Mouse (Mus musculus): ENCODE results near the gene Vmn1r88. TPM values are rescaled to one million over a fixed set of nuclear protein-coding genes. Genes with fewer than 3 reads are reported as not detected.

Vmn1r88 gene
- polyA plus RNA-seq, 1 experiment = 0.64 TPM

DNA sequence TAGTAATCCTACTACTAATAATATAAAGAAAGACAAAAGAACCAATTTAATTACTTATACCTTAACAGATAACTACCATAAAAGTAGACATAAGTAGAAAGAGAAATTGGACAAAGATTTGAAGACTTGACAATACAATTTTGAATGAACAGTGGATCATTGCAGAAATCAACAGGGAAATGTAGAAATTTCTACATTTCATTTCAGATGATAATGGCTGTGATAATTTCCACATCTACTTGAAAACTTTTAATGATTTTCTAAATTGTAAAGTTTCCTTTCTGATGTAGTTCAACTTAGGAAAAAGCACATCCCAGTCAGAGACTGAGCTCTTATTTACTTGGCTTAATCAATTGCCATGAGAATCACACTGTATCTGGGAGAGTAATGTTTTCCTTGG, 53.4 kb downstream of the Vmn1r88 start, which contains the start of gene Vmn1r89:
TSS of gene Vmn1r89 (plus strand) at position 301 of the 400 bp plus-strand sequence.
- no peaks in the 10 kb centered on the region for H3K27me3 ChIP-seq (ENCODE audit: control insufficient read depth, insufficient read depth, low read length, poor library complexity, severe bottlenecking)
- H3K27ac ChIP-seq (ENCODE audit: insufficient read depth, low read length) = no peak within 1 kb of the TSS
- no peak within 1 kb of the TSS for H3K4me3 ChIP-seq (ENCODE audit: low read depth, low read length)
- TF ChIP-seq POLR2A (IDR thresholded peaks at IDR 0.05; ENCODE audit: insufficient read depth, low read length) = no peak
- TF ChIP-seq CTCF (IDR thresholded peaks at IDR 0.05; ENCODE audit: low read depth, low read length) = no peak
- no peak for TF ChIP-seq EP300 (IDR thresholded peaks at IDR 0.05; ENCODE audit: insufficient read depth, low read depth, low read length)
- H3K36me3 ChIP-seq (ENCODE audit: control insufficient read depth, insufficient read depth, low read length, poor library complexity, severe bottlenecking) = no peaks in the 10 kb centered on the region
- H3K4me1 ChIP-seq (ENCODE audit: control insufficient read depth, insufficient read depth, low read length) = no peaks in the 10 kb centered on the region
- no peaks in the 10 kb centered on the region for H3K9me3 ChIP-seq (replicated peaks; ENCODE audit: control insufficient read depth, insufficient read depth, low read length, poor library complexity, severe bottlenecking)
- H3K9ac ChIP-seq (ENCODE audit: low read depth, poor library complexity, severe bottlenecking) = no peak within 1 kb of the TSS

Other genes with a start within 250 kb of the Vmn1r88 start
- 1,704 and 1,789 TPM in 2 replicates for gene Rps5, start 237.3 kb upstream of the Vmn1r88 start, polyA plus RNA-seq (2011; ENCODE audit: insufficient read depth, insufficient read length, low read depth, missing spikeins)
- gene Rnf225, start 232.2 kb upstream of the Vmn1r88 start, polyA plus RNA-seq (2011; ENCODE audit: insufficient read depth, insufficient read length, low read depth, missing spikeins) = 0.37 and 0.84 TPM in 2 replicates
- 1.5 and 2.3 TPM in 2 replicates for gene Zfp324, start 193.7 kb upstream of the Vmn1r88 start, polyA plus RNA-seq (2011; ENCODE audit: insufficient read depth, insufficient read length, low read depth, missing spikeins)
- 4.5 and 5.1 TPM in 2 replicates for gene Zfp446, start 181.7 kb upstream of the Vmn1r88 start, polyA plus RNA-seq (2011; ENCODE audit: insufficient read depth, insufficient read length, low read depth, missing spikeins)
- gene Slc27a5, start 161.4 kb upstream of the Vmn1r88 start, polyA plus RNA-seq (2011; ENCODE audit: insufficient read depth, insufficient read length, low read depth, missing spikeins) = 0.75 TPM in 1 of 2 replicates, not detected in the other
- gene Trim28, start 160.5 kb upstream of the Vmn1r88 start, polyA plus RNA-seq (2011; ENCODE audit: insufficient read depth, insufficient read length, low read depth, missing spikeins) = 1,087 and 1,151 TPM in 2 replicates
- gene Zbtb45, start 149.5 kb upstream of the Vmn1r88 start, polyA plus RNA-seq (2011; ENCODE audit: insufficient read depth, insufficient read length, low read depth, missing spikeins) = 14.0 and 22.7 TPM in 2 replicates
- 153 and 159 TPM in 2 replicates for gene Chmp2a, start 124.8 kb upstream of the Vmn1r88 start, polyA plus RNA-seq (2011; ENCODE audit: insufficient read depth, insufficient read length, low read depth, missing spikeins)
- gene Ube2m, start 121.3 kb upstream of the Vmn1r88 start, polyA plus RNA-seq (2011; ENCODE audit: insufficient read depth, insufficient read length, low read depth, missing spikeins) = 195 and 239 TPM in 2 replicates
- 0.90 and 0.93 TPM in 2 replicates for gene Mzf1, start 104.8 kb upstream of the Vmn1r88 start, polyA plus RNA-seq (2011; ENCODE audit: insufficient read depth, insufficient read length, low read depth, missing spikeins)
- gene Vmn1r85, start 64.4 kb upstream of the Vmn1r88 start, polyA plus RNA-seq (2011; ENCODE audit: insufficient read depth, insufficient read length, low read depth, missing spikeins) = 0.22 and 0.24 TPM in 2 replicates
- not detected in 2 replicates for gene Vmn1r86, start 39.7 kb upstream of the Vmn1r88 start, polyA plus RNA-seq (2011; ENCODE audit: insufficient read depth, insufficient read length, low read depth, missing spikeins)
- gene Vmn1r87, start 19.4 kb upstream of the Vmn1r88 start, polyA plus RNA-seq (2011; ENCODE audit: insufficient read depth, insufficient read length, low read depth, missing spikeins) = 0.15 and 0.26 TPM in 2 replicates
- gene Vmn1r89, start 53.5 kb downstream of the Vmn1r88 start, polyA plus RNA-seq (2011; ENCODE audit: insufficient read depth, insufficient read length, low read depth, missing spikeins) = not detected in 2 replicates
- 157 and 181 TPM in 2 replicates for gene Lig1, start 117.7 kb downstream of the Vmn1r88 start, polyA plus RNA-seq (2011; ENCODE audit: insufficient read depth, insufficient read length, low read depth, missing spikeins)
- 6.0 and 9.4 TPM in 2 replicates for gene Zswim9, start 119.2 kb downstream of the Vmn1r88 start, polyA plus RNA-seq (2011; ENCODE audit: insufficient read depth, insufficient read length, low read depth, missing spikeins)
- gene Pla2g4c, start 165.1 kb downstream of the Vmn1r88 start, polyA plus RNA-seq (2011; ENCODE audit: insufficient read depth, insufficient read length, low read depth, missing spikeins) = 1.0 and 1.6 TPM in 2 replicates
- not detected in 2 replicates for gene Cabp5, start 238.6 kb downstream of the Vmn1r88 start, polyA plus RNA-seq (2011; ENCODE audit: insufficient read depth, insufficient read length, low read depth, missing spikeins)

All from ES-Bruce4 (cell line).